Mouse (Mus musculus) MEL (cell line): Measurements from ENCODE around the gene Cnn2. TPM values are rescaled to one million over a fixed set of nuclear protein-coding genes. Genes with fewer than 3 reads are reported as not detected.

Source experiments
- DNase-seq: peaks from one replicate; pipeline ENCODE4 v3.0.0; 2011; ENCODE audit warnings: low read depth, low spot score
- H3K27ac ChIP-seq: 2 replicates; pipeline ENCODE4 v1.5.1; 2012; ENCODE audit warnings: low read depth, mild to moderate bottlenecking, control low read depth, low read length, moderate library complexity; ENCODE audit not compliant: control insufficient read depth
- H3K27me3 ChIP-seq, 2 experiments: fragments of 150-350 bp in 1 of 2; sonication (generic) in 1 of 2; 2 replicates each; pipeline ENCODE4 v1.6.1; 2012; ENCODE audit warnings: low read length in 2 of 2, mild to moderate bottlenecking in 2 of 2, improper control_type of control experiment in 1 of 2, moderate library complexity in 1 of 2; ENCODE audit not compliant: insufficient read depth in 2 of 2, control insufficient read depth in 1 of 2
- H3K36me3 ChIP-seq, 2 experiments: 2 replicates each; pipeline ENCODE4 v1.6.1; 2012 to 2014; ENCODE audit warnings: low read length in 2 of 2, improper control_type of control experiment in 1 of 2, inconsistent platforms in 1 of 2, mild to moderate bottlenecking in 1 of 2; ENCODE audit not compliant: insufficient read depth in 2 of 2, control insufficient read depth in 1 of 2
- H3K4me1 ChIP-seq, 2 experiments: fragments of 150-350 bp in 1 of 2; sonication (generic) in 1 of 2; 2 replicates each; pipeline ENCODE4 v1.6.1; 2012; ENCODE audit warnings: low read length in 2 of 2, improper control_type of control experiment in 1 of 2, mild to moderate bottlenecking in 1 of 2; ENCODE audit not compliant: insufficient read depth in 2 of 2, control insufficient read depth in 1 of 2
- H3K4me3 ChIP-seq, 2 experiments: fragments of 150-350 bp in 1 of 2; sonication (generic) in 1 of 2; 2 replicates each; pipeline ENCODE4 v1.5.1; 2012; ENCODE audit warnings: low read depth in 2 of 2, low read length in 2 of 2, mild to moderate bottlenecking in 2 of 2, moderate library complexity in 2 of 2, control low read depth in 1 of 2, improper control_type of control experiment in 1 of 2; ENCODE audit not compliant: control insufficient read depth in 1 of 2, insufficient read depth in 1 of 2
- H3K79me2 ChIP-seq: 2 replicates; pipeline ENCODE4 v1.6.1; 2012; ENCODE audit warnings: mild to moderate bottlenecking, low read length, moderate library complexity; ENCODE audit not compliant: control insufficient read depth, poor library complexity, insufficient read depth
- H3K9ac ChIP-seq: 2 replicates; pipeline ENCODE4 v1.6.1; 2012; ENCODE audit warnings: low read depth, mild to moderate bottlenecking, control low read depth, low read length, moderate library complexity; ENCODE audit not compliant: control insufficient read depth, poor library complexity, severe bottlenecking
- H3K9me3 ChIP-seq: fragments of 150-350 bp; sonication (generic); replicated peaks from 2 replicates; pipeline ENCODE4 v1.6.1; 2012; ENCODE audit warnings: mild to moderate bottlenecking, low read length, improper control_type of control experiment, moderate library complexity; ENCODE audit not compliant: insufficient read depth
- E2F4 ChIP-seq: IDR thresholded peaks from 2 replicates; pipeline ENCODE4 v1.6.1; 2011; ENCODE audit warnings: low read depth, low read length, improper control_type of control experiment, borderline replicate concordance
- ELF1 ChIP-seq: IDR thresholded peaks from 2 replicates; pipeline ENCODE4 v1.6.1; 2014; ENCODE audit warnings: low read depth, mild to moderate bottlenecking, inconsistent platforms, low read length, improper control_type of control experiment, moderate library complexity
- EP300 ChIP-seq, 2 experiments: IDR thresholded peaks; 2 replicates each; pipeline ENCODE4 v1.6.1; 2011; ENCODE audit warnings: improper control_type of control experiment in 2 of 2, low read length in 2 of 2, low read depth in 1 of 2, mild to moderate bottlenecking in 1 of 2
- ETS1 ChIP-seq: IDR thresholded peaks from 2 replicates; pipeline ENCODE4 v1.6.1; 2012; ENCODE audit warnings: low read depth, mild to moderate bottlenecking, inconsistent platforms, low read length, improper control_type of control experiment, moderate library complexity
- GABPA ChIP-seq: IDR thresholded peaks from 2 replicates; pipeline ENCODE4 v1.6.1; 2012; ENCODE audit warnings: low read depth, mild to moderate bottlenecking, inconsistent platforms, low read length, improper control_type of control experiment, moderate library complexity
- HCFC1 ChIP-seq: IDR thresholded peaks from 2 replicates; pipeline ENCODE4 v1.6.1; 2012; ENCODE audit warnings: low read depth, mild to moderate bottlenecking, inconsistent platforms, low read length, improper control_type of control experiment, moderate library complexity
- JUND ChIP-seq: IDR thresholded peaks from 2 replicates; pipeline ENCODE4 v1.6.1; 2011; ENCODE audit warnings: low read depth, mild to moderate bottlenecking, improper control_type of control experiment, low read length
- MAZ ChIP-seq: IDR thresholded peaks from 2 replicates; pipeline ENCODE4 v1.6.1; 2012; ENCODE audit warnings: low read depth, mild to moderate bottlenecking, inconsistent platforms, low read length, improper control_type of control experiment
- MEF2A ChIP-seq: IDR thresholded peaks from 2 replicates; pipeline ENCODE4 v1.6.1; 2014; ENCODE audit warnings: low read depth, mild to moderate bottlenecking, inconsistent platforms, low read length, improper control_type of control experiment; ENCODE audit not compliant: poor library complexity, insufficient replicate concordance, severe bottlenecking; ENCODE audit errors: extremely low read depth
- MYC ChIP-seq: IDR thresholded peaks from 2 replicates; pipeline ENCODE4 v1.6.1; 2011; ENCODE audit warnings: low read depth, mild to moderate bottlenecking, low read length, improper control_type of control experiment, moderate library complexity
- NRF1 ChIP-seq: IDR thresholded peaks from 2 replicates; pipeline ENCODE4 v1.6.1; 2014; ENCODE audit warnings: low read depth, mild to moderate bottlenecking, inconsistent platforms, low read length, improper control_type of control experiment, moderate library complexity; ENCODE audit not compliant: poor library complexity, insufficient read depth, severe bottlenecking
- POLR2A ChIP-seq, 2 experiments: IDR thresholded peaks; 2 replicates each; pipeline ENCODE4 v1.6.1; 2011 to 2012; ENCODE audit warnings: low read length in 2 of 2, mild to moderate bottlenecking in 2 of 2, control low read depth in 1 of 2, improper control_type of control experiment in 1 of 2, low read depth in 1 of 2, moderate library complexity in 1 of 2; ENCODE audit not compliant: control insufficient read depth in 1 of 2, insufficient read depth in 1 of 2, poor library complexity in 1 of 2
- POLR2AphosphoS2 ChIP-seq: IDR thresholded peaks from 2 replicates; pipeline ENCODE4 v1.6.1; 2011; ENCODE audit warnings: low read length, improper control_type of control experiment
- POLR2AphosphoS5 ChIP-seq: IDR thresholded peaks from 2 replicates; pipeline ENCODE4 v1.6.1; 2012; ENCODE audit warnings: low read depth, borderline replicate concordance, mild to moderate bottlenecking, inconsistent platforms, low read length, moderate library complexity, mixed read lengths
- RAD21 ChIP-seq: IDR thresholded peaks from 2 replicates; pipeline ENCODE4 v1.6.1; 2011; ENCODE audit warnings: mild to moderate bottlenecking, low read depth, low read length, improper control_type of control experiment
- SIN3A ChIP-seq: IDR thresholded peaks from 2 replicates; pipeline ENCODE4 v1.6.1; 2012; ENCODE audit warnings: low read length, improper control_type of control experiment, inconsistent platforms
- SMC3 ChIP-seq: IDR thresholded peaks from 2 replicates; pipeline ENCODE4 v1.6.1; 2011; ENCODE audit warnings: low read depth, low read length, improper control_type of control experiment
- TAL1 ChIP-seq: IDR thresholded peaks from 2 replicates; pipeline ENCODE4 v1.6.1; 2012; ENCODE audit warnings: mild to moderate bottlenecking, inconsistent platforms, low read length, moderate library complexity, mixed read lengths
- TBP ChIP-seq: IDR thresholded peaks from 2 replicates; pipeline ENCODE4 v1.8.0; 2011; ENCODE audit warnings: low read depth, low read length, improper control_type of control experiment
- TCF12 ChIP-seq: IDR thresholded peaks from 2 replicates; pipeline ENCODE4 v1.6.1; 2014; ENCODE audit warnings: low read depth, mild to moderate bottlenecking, inconsistent platforms, low read length, improper control_type of control experiment, moderate library complexity
- UBTF ChIP-seq: IDR thresholded peaks from 2 replicates; pipeline ENCODE4 v1.6.1; 2012; ENCODE audit warnings: low read depth, mild to moderate bottlenecking, inconsistent platforms, low read length, improper control_type of control experiment, moderate library complexity, borderline replicate concordance; ENCODE audit not compliant: insufficient read depth
- USF1 ChIP-seq: IDR thresholded peaks from 2 replicates; pipeline ENCODE4 v1.6.1; 2014; ENCODE audit warnings: low read depth, mild to moderate bottlenecking, inconsistent platforms, low read length, improper control_type of control experiment, moderate library complexity
- USF2 ChIP-seq, 2 experiments: IDR thresholded peaks; 2 replicates each; pipeline ENCODE4 v1.6.1; 2011 to 2012; ENCODE audit warnings: improper control_type of control experiment in 2 of 2, low read length in 2 of 2, borderline replicate concordance in 1 of 2, inconsistent platforms in 1 of 2, low read depth in 1 of 2, mild to moderate bottlenecking in 1 of 2; ENCODE audit not compliant: insufficient read depth in 1 of 2
- ZMIZ1 ChIP-seq: IDR thresholded peaks from 2 replicates; pipeline ENCODE4 v1.6.1; 2012; ENCODE audit warnings: low read depth, mild to moderate bottlenecking, inconsistent platforms, low read length, improper control_type of control experiment, moderate library complexity
- ZNF384 ChIP-seq: IDR thresholded peaks from 2 replicates; pipeline ENCODE4 v1.6.1; 2012; ENCODE audit warnings: low read depth, mild to moderate bottlenecking, inconsistent platforms, low read length, improper control_type of control experiment
- polyA plus RNA-seq, 2 experiments: library from polyadenylated mRNA; stranded (reverse) in 1 of 2; unstranded in 1 of 2; fragments of >175 nt in 1 of 2; fragments of >200 nt in 1 of 2; gene quantifications; 2 replicates each; pipeline versions ENCODE4 v1.2.1 to v1.2.4; 2012; ENCODE audit warnings: low replicate concordance in 2 of 2, low read depth in 1 of 2; ENCODE audit not compliant: insufficient read length in 2 of 2, insufficient read depth in 1 of 2, missing spikeins in 1 of 2
- total RNA-seq: library from RNA; depleted of rRNA; stranded (reverse); fragments of 300-350 nt; gene quantifications from 2 replicates; pipeline ENCODE4 v1.2.3, GENCODE M21; 2012

Gene Cnn2
- total and polyA plus RNA-seq, 3 experiments, result 8.7 to 25.3 TPM; not detected in 1

GRCm38 (mm10) chr10:79964727-79965126, 23.7 kb upstream of the Cnn2 start:
- Histone ChIP-seq H3K27ac (no peak overlapping the region), H3K79me2 (peaks cover 11% of the 10 kb centered on the region), H3K36me3 (peaks cover 2 to 8% of the 10 kb centered on the region in 2 experiments; a peak in 2 of 4 replicates), H3K4me1 (peaks cover 0 to 10% of the 10 kb centered on the region in 2 experiments; a peak in 3 of 4 replicates), H3K9me3 (no peaks in the 10 kb centered on the region), H3K9ac (no peak overlapping the region), H3K27me3 (no peaks in the 10 kb centered on the region), H3K4me3 (no peak overlapping the region)
- TF ChIP-seq SMC3, result no peak
- no peak for TF ChIP-seq RAD21
- no peak for TF ChIP-seq GABPA
- no peak for TF ChIP-seq SIN3A
- TF ChIP-seq EP300 (IDR thresholded peaks at IDR 0.05; ENCODE audit: low read depth in 1 of 2, low read length in 2 of 2), result no peak
- no peak for TF ChIP-seq USF1
- no peak for TF ChIP-seq ELF1
- TF ChIP-seq E2F4, result no peak
- TF ChIP-seq POLR2AphosphoS5, result no peak
- TF ChIP-seq HCFC1, result no peak
- no peak for TF ChIP-seq ZMIZ1
- no peak for TF ChIP-seq MAZ
- TF ChIP-seq POLR2AphosphoS2, result no peak
- TF ChIP-seq ZNF384, result no peak
- TF ChIP-seq, all 39 proteins: peak for 0
- DNase-seq, result no peak

GRCm38 (mm10) chr10:79965325-79965724, 23.1 kb upstream of the Cnn2 start:
- TF ChIP-seq MEF2A (no peak), EP300 (IDR thresholded peaks at IDR 0.05; ENCODE audit: low read depth in 1 of 2, low read length in 2 of 2) (no peak), JUND (no peak), TAL1 (no peak), ETS1 (no peak), ZMIZ1 (no peak), POLR2AphosphoS2 (no peak), NRF1 (no peak), GABPA (no peak), TCF12 (no peak), UBTF (no peak), MYC (no peak), USF1 (no peak), POLR2A (IDR thresholded peaks at IDR 0.05; ENCODE audit: control insufficient read depth in 1 of 2, insufficient read depth in 1 of 2, low read depth in 1 of 2, low read length in 2 of 2, poor library complexity in 1 of 2) (no peak), TBP (no peak), USF2 (IDR thresholded peaks at IDR 0.05; ENCODE audit: borderline replicate concordance in 1 of 2, insufficient read depth in 1 of 2, low read depth in 1 of 2, low read length in 2 of 2) (no peak), MAZ (no peak)
- Histone ChIP-seq H3K36me3 (peaks cover 2 to 8% of the 10 kb centered on the region in 2 experiments; a peak in 2 of 4 replicates), H3K4me3 (no peak overlapping the region), H3K27ac (no peak overlapping the region), H3K27me3 (no peaks in the 10 kb centered on the region), H3K79me2 (peaks cover 8% of the 10 kb centered on the region), H3K9ac (no peak overlapping the region), H3K4me1 (peaks cover 0 to 10% of the 10 kb centered on the region in 2 experiments; a peak in 3 of 4 replicates), H3K9me3 (no peaks in the 10 kb centered on the region)
- DNase-seq, result no peak
